Mouse (Mus musculus) MEL (cell line): ENCODE measurements around the gene Cachd1.

ENCODE experiments used
- CTCF ChIP-seq, 3 experiments: IDR thresholded peaks in 2 of 3; conservative IDR thresholded peaks in 1 of 3; 2 replicates each; pipeline ENCODE4 v1.5.1; 2011 to 2012; ENCODE audit warnings: low read length in 3 of 3, low read depth in 2 of 3, mild to moderate bottlenecking in 2 of 3, improper control_type of control experiment in 1 of 3, inconsistent platforms in 1 of 3, mixed read lengths in 1 of 3, moderate library complexity in 1 of 3; ENCODE audit not compliant: control insufficient read depth in 1 of 3, insufficient read depth in 1 of 3, poor library complexity in 1 of 3, severe bottlenecking in 1 of 3
- EP300 ChIP-seq, 2 experiments: IDR thresholded peaks; 2 replicates each; pipeline ENCODE4 v1.6.1; 2011; ENCODE audit warnings: improper control_type of control experiment in 2 of 2, low read length in 2 of 2, low read depth in 1 of 2, mild to moderate bottlenecking in 1 of 2
- GATA1 ChIP-seq: IDR thresholded peaks from 2 replicates; pipeline ENCODE4 v1.6.1; 2011; ENCODE audit warnings: low read depth, low read length, improper control_type of control experiment
- MAX ChIP-seq: IDR thresholded peaks from 2 replicates; pipeline ENCODE4 v1.6.1; 2011; ENCODE audit warnings: low read length, improper control_type of control experiment
- POLR2A ChIP-seq, 2 experiments: IDR thresholded peaks; 2 replicates each; pipeline ENCODE4 v1.6.1; 2011 to 2012; ENCODE audit warnings: low read length in 2 of 2, mild to moderate bottlenecking in 2 of 2, control low read depth in 1 of 2, improper control_type of control experiment in 1 of 2, low read depth in 1 of 2, moderate library complexity in 1 of 2; ENCODE audit not compliant: control insufficient read depth in 1 of 2, insufficient read depth in 1 of 2, poor library complexity in 1 of 2
- POLR2AphosphoS2 ChIP-seq: IDR thresholded peaks from 2 replicates; pipeline ENCODE4 v1.6.1; 2011; ENCODE audit warnings: low read length, improper control_type of control experiment
- ZMIZ1 ChIP-seq: IDR thresholded peaks from 2 replicates; pipeline ENCODE4 v1.6.1; 2012; ENCODE audit warnings: low read depth, mild to moderate bottlenecking, inconsistent platforms, low read length, improper control_type of control experiment, moderate library complexity

- TF ChIP-seq CTCF (IDR thresholded peaks at IDR 0.05 in 2 of 3, conservative IDR thresholded peaks at IDR 0.05 in 1 of 3; ENCODE audit: control insufficient read depth in 1 of 3, insufficient read depth in 1 of 3, low read depth in 2 of 3, low read length in 3 of 3, poor library complexity in 1 of 3, severe bottlenecking in 1 of 3): no peak
- no peak for TF ChIP-seq POLR2AphosphoS2
- no peak for TF ChIP-seq EP300 (IDR thresholded peaks at IDR 0.05; ENCODE audit: low read depth in 1 of 2, low read length in 2 of 2)
- no peak for TF ChIP-seq MAX
- TF ChIP-seq GATA1: no peak
- TF ChIP-seq POLR2A (IDR thresholded peaks at IDR 0.05; ENCODE audit: control insufficient read depth in 1 of 2, insufficient read depth in 1 of 2, low read depth in 1 of 2, low read length in 2 of 2, poor library complexity in 1 of 2): no peak
- no peak for TF ChIP-seq ZMIZ1
These were observed 448 bp downstream of the Cachd1 start for GRCm38 (mm10) chr4:100776871-100777375.
